Mouse (Mus musculus) brain, embryonic 14.5 days (tissue): ENCODE data around the gene Gsx2.

Experiments used
- CTCF ChIP-seq: fragments of 200-500 bp; IDR thresholded peaks from 2 replicates; pipeline ENCODE4 v1.5.1; 2012; ENCODE audit warnings: inconsistent platforms, mild to moderate bottlenecking, moderate library complexity, borderline replicate concordance; ENCODE audit not compliant: insufficient read depth, insufficient read length; ENCODE audit errors: extremely low read depth
- POLR2A ChIP-seq: fragments of 200-500 bp; IDR thresholded peaks from 2 replicates; pipeline ENCODE4 v1.6.1; 2012; ENCODE audit warnings: mild to moderate bottlenecking, inconsistent platforms, borderline replicate concordance; ENCODE audit not compliant: poor library complexity, insufficient read depth, insufficient read length, severe bottlenecking; ENCODE audit errors: extremely low read depth

DNA sequence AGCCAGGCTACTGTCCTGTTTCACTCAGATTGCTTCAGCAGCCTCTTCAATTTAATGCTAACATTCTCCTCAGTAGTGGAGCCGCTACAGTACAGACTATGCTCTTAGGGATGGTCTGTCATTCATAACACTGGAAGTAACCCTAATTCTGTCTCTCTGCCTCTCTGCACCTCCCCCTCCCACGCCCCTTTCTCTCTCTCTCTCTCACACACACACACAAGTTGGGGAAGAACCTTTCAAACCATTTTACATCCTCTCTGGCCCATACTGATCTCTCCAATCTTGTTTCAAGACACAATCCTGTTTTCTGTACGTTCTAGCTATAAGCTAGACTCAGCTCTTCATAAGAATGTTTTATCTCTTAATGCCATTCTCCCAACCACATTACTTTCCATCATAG is 39.9 kb upstream of the Gsx2 start:
- TF ChIP-seq CTCF (no peak), POLR2A (no peak)
